Mouse (Mus musculus) skeletal muscle tissue, adult 2 months (tissue): ENCODE data around the gene Selenon.

ENCODE experiments used
- DNase-seq: peaks from one replicate; pipeline ENCODE4 v3.0.0-alpha.2; 2012; ENCODE audit warnings: low read depth, low spot score

The Selenon gene

GRCm38 (mm10) chr4:134546814-134547705 is 4.9 kb downstream of the Selenon start:
- DNase-seq: no peak

DNA sequence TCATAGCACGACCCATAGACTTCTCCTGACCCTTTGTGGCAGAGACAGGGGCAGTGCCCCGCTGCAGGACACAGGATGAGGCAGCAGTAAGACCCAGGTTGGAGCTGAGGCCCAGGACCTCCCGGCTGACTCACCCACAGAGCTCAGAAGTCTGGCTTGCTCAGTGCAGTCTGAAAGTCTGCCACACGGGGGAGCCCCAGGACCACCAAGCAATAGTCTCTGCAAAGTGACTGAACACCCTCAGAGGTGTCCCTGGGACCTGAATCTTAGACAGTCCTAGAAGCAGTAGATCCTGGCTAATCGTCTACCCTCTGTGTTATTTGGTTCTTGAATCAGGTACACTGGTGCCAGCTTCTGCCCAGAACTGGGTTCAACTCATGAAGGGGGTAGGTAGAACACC is 8.7 kb downstream of the Selenon start:
- peak; percentile 86 for DNase-seq

DNA sequence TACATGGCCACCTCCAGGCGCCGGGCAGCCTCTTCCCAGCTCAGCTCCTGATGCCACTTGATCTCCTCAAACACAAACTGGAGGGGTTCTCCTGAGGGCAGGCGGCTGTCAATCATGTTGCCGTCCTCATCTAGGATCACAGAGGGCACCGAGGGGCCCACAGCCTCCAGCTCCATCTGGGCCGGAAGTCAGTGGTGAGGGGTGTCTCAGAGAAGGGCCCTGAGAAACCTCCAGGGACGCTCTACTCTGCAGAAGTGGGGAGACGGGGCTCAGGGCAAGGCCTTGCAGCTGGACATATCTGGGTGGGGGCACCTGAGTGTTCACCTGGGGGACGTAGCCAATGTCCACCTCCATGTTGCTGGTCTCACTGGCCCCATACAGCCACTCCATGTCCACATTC is 9.2 kb downstream of the Selenon start:
- no peak for DNase-seq

DNA sequence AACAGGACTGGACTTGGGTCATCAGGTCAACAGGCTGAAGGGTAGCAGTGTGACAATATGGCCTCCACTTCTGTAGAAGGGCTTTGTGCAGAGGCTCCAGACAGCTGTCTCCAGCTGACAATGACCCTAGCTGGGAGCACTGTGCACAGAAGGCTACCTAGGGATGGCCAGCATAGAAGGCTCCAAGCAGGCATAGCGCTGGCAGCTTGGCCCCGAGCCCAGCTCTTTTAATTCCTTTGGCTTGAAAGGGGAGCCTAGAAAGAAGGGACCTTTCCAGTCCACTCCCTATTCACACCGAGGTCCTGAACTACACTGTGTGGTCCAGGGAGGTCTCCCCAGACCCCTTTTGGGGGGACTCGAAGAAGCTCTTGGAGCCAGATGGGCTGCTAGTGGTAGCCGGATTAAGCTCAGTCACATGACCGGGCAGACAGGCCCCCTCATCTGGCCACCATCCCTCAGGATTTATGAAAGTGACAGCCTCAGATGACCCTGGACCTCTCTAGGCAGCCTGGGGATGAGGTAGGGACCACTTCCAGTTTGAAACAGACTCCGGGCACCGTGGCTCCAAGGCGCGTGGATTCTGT is 12.9 kb downstream of the Selenon start:
- no peak for DNase-seq

GRCm38 (mm10) chr4:134535787-134536151 is 16.2 kb downstream of the Selenon start:
- DNase-seq: no peak

- DNase-seq: peak; percentile 95
Measured at GRCm38 (mm10) chr4:134534932-134535786, 16.8 kb downstream of the Selenon start, which contains the start of gene Mtfr1l. Gene Mtfr1l (minus strand): TSS chr4:134535387.

- no peak for DNase-seq
Measured at GRCm38 (mm10) chr4:134534124-134534886, 17.7 kb downstream of the Selenon start.

DNA sequence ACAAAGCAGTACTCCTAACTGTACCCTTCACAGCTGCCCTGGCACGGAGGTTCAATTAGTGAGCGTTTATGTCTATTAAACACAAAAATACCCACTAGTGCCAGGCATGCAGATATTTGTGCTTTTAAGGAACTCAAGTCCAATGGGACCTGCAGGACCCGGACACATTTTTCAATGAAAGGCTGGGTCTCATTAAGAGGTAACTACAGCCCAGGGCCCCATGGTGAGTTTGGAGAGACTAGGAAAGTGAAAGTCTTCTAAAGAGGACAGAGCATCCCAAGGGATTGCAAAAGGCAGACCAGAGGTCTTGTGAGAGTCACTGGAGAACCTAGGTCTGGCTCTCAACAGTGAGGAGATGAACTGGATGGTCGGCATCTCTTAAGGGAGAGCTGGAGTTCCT is 18.5 kb downstream of the Selenon start:
- DNase-seq: no peak

- DNase-seq: no peak
Measured at GRCm38 (mm10) chr4:134532928-134533327, 19.0 kb downstream of the Selenon start.

DNA sequence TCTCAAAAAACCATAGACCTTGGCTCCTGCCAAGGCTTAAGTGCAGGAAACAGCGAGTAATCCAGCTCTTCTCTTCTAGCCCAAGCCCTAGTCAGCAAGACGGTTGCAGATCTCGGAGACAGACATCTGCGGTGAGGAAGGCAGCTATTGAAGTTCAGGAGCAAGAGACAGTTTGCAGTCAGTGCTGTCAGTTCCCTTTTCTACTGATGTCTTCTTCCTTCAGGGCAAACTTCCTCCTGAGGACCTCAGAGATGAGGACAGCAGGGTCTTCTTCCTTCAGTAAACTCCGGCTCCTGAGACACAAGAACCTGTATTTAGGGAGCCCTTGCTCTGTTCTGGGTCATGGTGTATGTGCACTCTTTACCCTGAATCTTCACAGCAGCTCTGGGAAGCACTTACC is 25.7 kb downstream of the Selenon start:
- no peak for DNase-seq

- DNase-seq: no peak
Measured at GRCm38 (mm10) chr4:134525806-134526205, 26.2 kb downstream of the Selenon start.

- DNase-seq: no peak
Measured at GRCm38 (mm10) chr4:134523447-134523846, 28.5 kb downstream of the Selenon start.

GRCm38 (mm10) chr4:134519281-134519680 is 32.7 kb downstream of the Selenon start:
- no peak for DNase-seq

DNA sequence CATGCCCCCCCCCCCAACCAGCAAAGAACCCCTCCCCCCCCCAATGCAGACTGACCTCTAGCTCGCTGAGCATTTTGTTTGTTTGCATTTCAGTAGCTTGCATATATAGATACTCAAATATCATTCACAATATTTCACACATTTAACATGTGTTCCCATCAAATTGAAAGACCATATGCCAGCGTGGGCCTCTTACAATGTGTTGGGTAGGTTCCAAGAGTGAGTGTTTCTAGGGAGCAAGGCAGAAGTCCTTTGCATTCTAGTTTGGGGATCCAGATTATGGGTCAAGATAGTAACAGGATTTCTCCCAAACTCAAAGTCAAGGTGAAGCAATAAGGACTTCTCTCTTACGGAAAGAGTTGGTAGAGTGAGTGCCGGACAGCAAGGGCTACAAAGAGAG is 33.4 kb downstream of the Selenon start:
- no peak for DNase-seq

DNA sequence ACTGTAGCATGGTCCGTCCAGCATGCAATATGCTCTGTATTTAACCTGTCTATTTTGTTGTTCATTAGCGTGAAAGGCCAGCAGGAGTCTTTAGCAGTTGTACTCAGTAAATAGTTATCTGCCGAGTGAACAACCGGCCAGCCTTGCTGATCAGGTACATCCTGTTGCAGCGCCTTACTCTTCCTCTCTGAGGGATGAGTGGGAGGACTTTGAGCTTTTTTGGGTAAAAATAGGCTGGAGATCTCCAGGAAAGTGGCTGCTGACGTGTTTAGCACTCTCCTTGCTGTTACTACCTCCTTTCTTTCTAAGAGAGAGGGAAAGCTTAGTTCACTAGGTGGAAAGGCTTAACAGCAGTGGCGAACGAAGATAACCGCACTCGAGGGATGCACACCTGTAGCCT is 34.2 kb downstream of the Selenon start:
- no peak for DNase-seq

GRCm38 (mm10) chr4:134516981-134517380 is 35.0 kb downstream of the Selenon start:
- peak; percentile 64 for DNase-seq

DNA sequence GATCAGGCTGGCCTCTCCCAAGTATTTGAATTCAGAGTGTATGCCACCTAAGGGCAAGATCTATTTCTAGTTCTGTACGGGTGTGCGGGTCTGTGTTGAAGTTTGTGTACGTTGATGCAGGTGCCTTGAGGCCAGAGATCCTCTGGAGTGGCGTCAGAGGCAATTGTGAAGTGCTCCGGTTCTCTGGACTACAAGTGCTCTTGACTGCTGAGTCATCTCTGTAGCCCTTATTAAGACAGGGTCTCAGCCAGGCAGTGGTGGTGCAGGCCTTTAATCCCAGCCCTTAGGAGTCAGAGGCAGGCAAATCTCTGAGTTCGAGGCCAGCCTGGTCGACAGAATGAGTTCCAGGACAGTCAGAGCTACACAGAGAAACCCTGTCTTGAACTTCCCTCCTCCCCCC is 36.4 kb downstream of the Selenon start:
- DNase-seq: no peak

DNA sequence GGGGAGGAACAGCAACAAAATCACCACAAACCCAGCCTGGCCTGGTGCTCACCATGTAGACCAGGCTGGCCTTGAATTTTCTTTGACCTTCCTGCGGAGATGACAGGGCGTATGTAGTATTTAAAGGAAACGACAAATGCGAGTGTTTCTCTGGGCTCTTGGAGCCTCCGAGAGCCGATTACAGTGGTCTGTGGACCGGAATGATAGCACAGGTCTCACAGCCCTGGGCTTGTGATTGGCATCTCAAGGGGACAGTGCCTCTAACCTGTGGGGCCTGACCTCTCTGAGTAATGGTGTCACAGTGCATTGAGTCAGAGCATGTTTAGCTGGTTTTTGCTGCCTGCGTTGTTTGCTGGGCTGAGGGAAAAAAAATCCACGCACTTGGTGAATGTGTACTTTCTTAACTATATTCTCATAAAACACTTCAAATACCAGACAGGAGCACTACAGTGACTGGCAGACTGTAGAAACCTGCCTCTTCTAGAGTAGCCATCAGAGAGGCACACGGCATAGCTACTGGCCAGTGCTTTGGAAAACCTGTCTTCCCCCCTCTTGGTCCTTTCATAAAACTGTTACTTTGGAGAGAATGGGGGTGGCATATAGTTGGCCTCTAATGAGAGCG is 37.5 kb downstream of the Selenon start:
- no peak for DNase-seq

GRCm38 (mm10) chr4:134512798-134513197 is 39.2 kb downstream of the Selenon start:
- DNase-seq: peak; percentile 42

GRCm38 (mm10) chr4:134511730-134512129 is 40.2 kb downstream of the Selenon start:
- no peak for DNase-seq

GRCm38 (mm10) chr4:134510845-134511411 is 41.0 kb downstream of the Selenon start, which contains the start of gene Aunip:
Gene Aunip (plus strand): TSS chr4:134510999.
- DNase-seq: peak; percentile 91
